Mouse (Mus musculus) liver, adult (tissue): ENCODE measurements at regions not wholly inside any gene's neighbourhood (a gene's known extent, or its start where the extent isn't known, plus 50 kb on each side); places are given as distances from the start of the nearest gene placed in this dataset.

Experiments
- GATA4 ChIP-seq: IDR thresholded peaks from 2 replicates; pipeline ENCODE4 v1.6.1; 2014; ENCODE audit warnings: mild to moderate bottlenecking, low read length; ENCODE audit not compliant: insufficient replicate concordance

DNA sequence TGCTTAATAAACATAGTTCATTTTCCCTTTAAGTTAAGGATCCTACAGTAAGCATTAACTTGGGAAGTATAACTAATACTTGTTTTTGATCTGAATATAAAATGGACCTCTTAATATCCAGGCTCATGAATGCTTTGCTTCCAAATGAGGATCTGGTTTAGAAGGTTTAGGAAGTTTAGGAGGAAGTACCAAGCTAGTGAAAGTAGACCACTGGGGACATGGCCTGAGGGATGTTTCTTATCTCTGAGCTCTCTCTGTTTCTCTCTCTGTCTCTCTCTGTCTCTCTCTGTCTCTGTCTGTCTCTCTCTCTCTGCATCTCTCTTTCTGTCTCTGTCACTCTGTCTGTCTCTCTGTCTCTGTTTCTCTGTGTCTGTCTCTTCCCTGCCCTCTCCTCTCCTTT is 360.9 kb downstream of the Kctd12 start:
- TF ChIP-seq GATA4: no peak

DNA sequence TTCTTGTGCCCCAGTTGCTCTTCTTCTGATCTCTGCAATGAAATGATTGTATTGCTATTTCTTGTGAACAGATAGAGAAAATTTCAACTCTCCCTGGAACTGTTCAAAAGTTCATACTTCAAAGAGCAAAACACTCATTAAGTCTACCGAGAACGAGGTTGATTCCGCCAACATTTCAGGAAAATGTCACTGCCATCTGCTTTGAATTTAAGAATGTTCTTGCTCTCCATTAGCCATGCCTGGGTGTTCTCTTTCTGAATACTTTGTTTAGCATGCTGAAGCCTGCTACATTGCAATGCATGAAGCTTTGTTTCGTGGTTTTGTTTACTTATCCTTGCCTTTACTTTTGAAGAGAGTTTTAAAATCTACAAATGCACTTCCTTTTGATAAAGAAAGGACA is 363.4 kb downstream of the Kctd12 start:
- TF ChIP-seq GATA4: no peak

GRCm38 (mm10) chr14:102615588-102616309 is 366.7 kb downstream of the Kctd12 start:
- no peak for TF ChIP-seq GATA4

GRCm38 (mm10) chr14:102606055-102606454 is 376.4 kb downstream of the Kctd12 start:
- no peak for TF ChIP-seq GATA4

DNA sequence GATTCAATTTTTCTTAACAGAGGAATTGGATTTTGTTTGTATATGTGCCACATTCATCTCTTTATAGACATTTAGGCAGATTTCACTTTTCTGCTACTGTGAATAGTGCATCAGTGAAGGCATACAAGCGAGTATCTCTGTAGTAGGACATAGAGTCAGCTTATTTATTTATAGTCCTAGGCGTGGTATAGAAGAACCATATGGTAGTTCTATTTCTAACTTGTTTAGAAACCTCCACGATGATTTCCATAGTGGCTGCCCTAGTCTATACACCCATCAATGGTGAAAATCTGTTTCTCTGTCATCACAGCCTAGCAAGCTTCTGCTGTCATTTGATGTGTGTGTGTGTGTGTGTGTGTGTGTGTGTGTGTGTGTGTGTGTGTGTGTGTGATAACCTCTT is 387.6 kb downstream of the Kctd12 start:
- no peak for TF ChIP-seq GATA4

GRCm38 (mm10) chr14:102553781-102554180 is 428.7 kb downstream of the Kctd12 start:
- TF ChIP-seq GATA4: no peak

DNA sequence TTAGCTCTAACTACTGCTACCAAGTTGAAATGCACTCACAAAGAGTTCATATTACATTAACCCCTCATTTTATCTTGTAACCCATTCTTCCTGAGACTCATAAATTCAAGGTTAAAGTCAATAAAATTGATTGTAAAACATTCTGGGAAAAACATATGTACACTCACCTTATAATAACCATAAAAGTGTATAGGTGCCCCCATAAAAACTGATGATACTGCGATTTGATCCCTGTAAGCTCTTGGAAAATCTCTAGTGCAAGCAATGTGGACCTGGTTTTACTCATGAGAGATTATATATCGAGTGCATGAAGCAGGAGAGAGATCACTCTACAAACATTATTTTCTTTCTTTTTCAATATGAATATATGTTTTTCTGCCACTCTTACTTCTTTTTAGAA is 429.8 kb downstream of the Kctd12 start:
- TF ChIP-seq GATA4: no peak

DNA sequence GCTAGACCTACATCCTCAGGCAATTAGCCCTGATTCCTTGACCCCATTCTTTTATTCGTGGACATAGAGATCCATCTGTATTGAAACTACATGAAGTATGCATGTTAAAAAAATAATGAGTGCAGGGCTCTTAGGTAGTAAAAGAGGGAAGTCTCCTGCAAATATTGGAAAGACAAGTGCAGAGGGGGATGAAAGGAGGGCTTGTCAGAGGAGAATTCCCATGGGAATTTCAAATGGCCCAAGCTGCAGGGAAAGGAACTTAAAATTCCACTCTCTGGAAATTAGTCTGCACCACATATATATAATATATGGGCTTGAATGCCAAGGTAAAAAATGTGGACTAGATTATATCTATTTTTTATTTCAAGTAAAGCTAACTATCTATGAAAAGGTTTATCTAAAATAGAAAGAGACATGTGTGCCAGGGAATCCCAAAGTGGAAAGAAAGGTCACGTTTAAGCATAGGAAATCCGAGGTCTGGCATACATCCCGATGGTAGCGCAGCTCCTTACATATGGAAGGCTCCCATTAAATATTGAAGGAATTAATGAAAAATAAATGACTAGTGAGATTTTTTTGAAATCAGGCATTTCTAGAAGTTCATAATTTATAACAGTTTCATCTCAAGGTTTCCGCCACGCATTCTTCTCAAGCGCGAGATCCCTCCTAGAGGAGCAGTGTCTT is 457.4 kb downstream of the Kctd12 start:
- no peak for TF ChIP-seq GATA4

- no peak for TF ChIP-seq GATA4
Measured at GRCm38 (mm10) chr14:102516765-102517164, 465.7 kb downstream of the Kctd12 start.

GRCm38 (mm10) chr14:102514527-102514926 is 467.9 kb downstream of the Kctd12 start:
- TF ChIP-seq GATA4: no peak

DNA sequence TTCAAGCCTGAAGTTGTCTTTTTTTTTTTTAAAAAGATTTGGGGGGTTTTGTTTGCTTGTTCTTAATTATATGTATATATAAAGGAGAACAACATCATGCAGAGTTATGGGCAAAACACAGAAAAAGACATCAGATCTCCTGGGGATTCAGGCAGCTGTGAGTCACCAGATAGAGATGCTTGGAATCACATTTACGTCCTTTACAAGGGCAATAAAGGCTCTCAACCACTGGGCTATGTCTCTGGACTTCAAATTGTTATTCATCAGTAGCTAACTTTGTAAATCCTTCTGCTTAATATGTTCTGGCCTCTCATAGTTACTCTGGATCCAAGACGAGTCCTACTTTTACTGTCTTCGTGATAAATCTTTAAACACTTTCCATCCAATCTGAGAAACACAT is 469.8 kb downstream of the Kctd12 start:
- no peak for TF ChIP-seq GATA4

- TF ChIP-seq GATA4: no peak
Measured at GRCm38 (mm10) chr14:102511691-102512383, 470.6 kb downstream of the Kctd12 start.

DNA sequence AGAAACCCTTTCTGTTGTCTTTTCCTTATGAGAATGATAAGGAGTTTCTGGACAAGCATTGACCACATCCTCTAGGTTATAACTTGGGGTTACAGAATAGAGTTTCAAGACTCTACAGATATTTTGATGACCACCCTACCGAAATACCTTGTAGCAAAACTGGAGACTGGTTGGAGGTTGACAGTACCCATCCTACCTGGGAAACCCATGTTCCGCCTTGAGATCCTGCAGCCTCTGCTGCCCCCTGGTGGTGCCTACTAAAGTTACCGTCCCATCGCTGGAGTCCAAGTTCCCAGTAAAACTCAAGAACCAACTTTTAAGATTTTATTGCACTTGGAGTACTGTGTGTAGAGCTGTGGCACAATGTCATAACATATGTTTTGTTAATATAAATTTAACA is 472.1 kb downstream of the Kctd12 start:
- TF ChIP-seq GATA4: no peak

GRCm38 (mm10) chr14:102505696-102506321 is 476.6 kb downstream of the Kctd12 start:
- TF ChIP-seq GATA4: no peak

GRCm38 (mm10) chr14:102497179-102497578 is 485.3 kb downstream of the Kctd12 start:
- TF ChIP-seq GATA4: no peak

- TF ChIP-seq GATA4: no peak
Measured at GRCm38 (mm10) chr14:102492376-102492775, 490.1 kb downstream of the Kctd12 start.
